19 mouse cellular contexts compared by ENCODE assay signal in genomic region chr1:179068990-179069389, GRCm38 (mm10).
"Had no signal": no experiment of that assay in that cellular context is flagged by ENCODE, and none has a peak within 500 bp of the region (broad histone marks: within the 10 kb centered on the region; RNA-seq: fewer than 3 reads in every experiment).

No protein-coding gene starts in this region.

- ATAC-seq: midbrain, embryonic 13.5 days; midbrain, embryonic 16.5 days had no signal

- H3K4me3 ChIP-seq: kidney, embryonic 15.5 days; limb, embryonic 13.5 days; liver, embryonic 13.5 days; megakaryocyte, embryonic 14.5 days; midbrain, embryonic 10.5 days; midbrain, embryonic 13.5 days; myocyte had no signal

- H3K27ac ChIP-seq: kidney, embryonic 15.5 days; limb, embryonic 13.5 days; liver, embryonic 13.5 days; midbrain, embryonic 10.5 days; midbrain, embryonic 13.5 days; stomach, postnatal 0 days had no signal

- H3K9me3 ChIP-seq: kidney, embryonic 15.5 days; limb, embryonic 13.5 days; liver, embryonic 13.5 days; megakaryocyte, embryonic 14.5 days; midbrain, embryonic 10.5 days; midbrain, embryonic 13.5 days had no signal

- H3K27me3 ChIP-seq: kidney, embryonic 15.5 days; limb, embryonic 13.5 days; liver, embryonic 13.5 days; megakaryocyte, embryonic 14.5 days had no signal

- H3K4me1 ChIP-seq: liver, embryonic 13.5 days; megakaryocyte, embryonic 14.5 days had no signal

- H3K36me3 ChIP-seq: kidney, embryonic 15.5 days; limb, embryonic 13.5 days; liver, embryonic 13.5 days; midbrain, embryonic 10.5 days; midbrain, embryonic 13.5 days had no signal

- H3K9ac ChIP-seq: kidney, embryonic 15.5 days; limb, embryonic 13.5 days; liver, embryonic 13.5 days; midbrain, embryonic 13.5 days had no signal

- DNase-seq: kidney, adult 11 months; kidney, adult 8-10 months; kidney, postnatal 10 days; kidney, postnatal 36 days; left cerebral cortex, postnatal 4 days; liver; liver, embryonic 13.5 days; lung, adult 2 months; lung, postnatal 14 days; lung, postnatal 4 days; thymus, postnatal 36 days had no signal
